Mouse (Mus musculus): ENCODE measurements around the gene Limk1. TPM values are rescaled to one million over a fixed set of nuclear protein-coding genes. Genes with fewer than 3 reads are reported as not detected.

The Limk1 gene
- polyA plus RNA-seq, 1 experiment from 2014 or later = 8.0 TPM

DNA sequence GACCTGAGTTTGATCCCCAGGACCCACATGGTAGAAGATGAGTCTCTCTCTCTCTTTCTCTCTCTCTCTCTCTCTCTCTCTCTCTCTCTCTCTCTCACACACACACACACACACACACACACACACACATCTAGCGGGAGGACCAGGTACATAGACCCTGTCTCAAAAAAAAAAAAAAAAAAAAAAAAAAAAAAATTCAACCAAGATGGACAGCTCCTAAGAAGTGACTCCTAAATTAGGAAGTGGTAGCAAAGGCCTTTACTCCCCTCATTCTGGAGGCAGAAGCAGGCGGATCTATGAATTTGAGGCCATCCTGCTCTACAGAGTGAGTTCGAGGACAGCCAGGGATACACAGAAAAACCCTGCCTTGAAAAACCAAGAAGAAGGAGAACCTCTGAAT lies 48.0 kb downstream of the Limk1 start:
- Histone ChIP-seq H3K4me3 (no peak overlapping the region), H3K9me3 (replicated peaks) (no peaks in the 10 kb centered on the region), H3K27me3 (ENCODE audit: low read depth, poor library complexity, severe bottlenecking) (no peaks in the 10 kb centered on the region), H3K4me1 (peaks cover 17% of the 10 kb centered on the region), H3K36me3 (peaks cover 22% of the 10 kb centered on the region), H3K27ac (replicated peaks) (peak overlapping the region; percentile 97; the same call in 1 of the 2 replicates)
- 95% methylated on average over 3 of the region's 3 CpGs for WGBS
- no peak for DNase-seq (ENCODE audit: low spot score)

DNA sequence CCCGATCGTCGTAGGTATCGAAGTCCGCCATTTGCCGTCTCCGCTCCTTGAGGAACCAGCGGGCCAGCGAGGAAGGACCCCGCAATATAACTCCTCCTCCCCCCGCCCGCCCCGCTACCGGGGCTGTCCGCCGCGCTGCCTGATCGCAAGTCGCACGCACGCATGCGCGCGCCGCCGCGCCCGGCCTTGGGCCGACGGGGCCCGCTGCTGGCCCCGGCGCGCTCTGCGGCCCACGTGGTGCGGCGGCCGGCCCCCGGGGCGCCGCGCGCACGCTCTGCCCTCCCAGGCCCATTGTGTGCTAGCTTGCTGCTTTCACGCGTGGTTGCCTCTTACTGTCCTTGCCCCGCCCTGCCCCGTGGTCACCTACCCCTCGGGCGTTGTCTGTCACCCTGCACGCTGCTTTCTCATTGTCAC lies 49.1 kb downstream of the Limk1 start, which contains the start of gene Eif4h:
Eif4h (minus strand) TSS at position 222 of the 414 bp plus-strand sequence.
- peak within 1 kb of the TSS; percentile 86 for H3K4me3 ChIP-seq

DNA sequence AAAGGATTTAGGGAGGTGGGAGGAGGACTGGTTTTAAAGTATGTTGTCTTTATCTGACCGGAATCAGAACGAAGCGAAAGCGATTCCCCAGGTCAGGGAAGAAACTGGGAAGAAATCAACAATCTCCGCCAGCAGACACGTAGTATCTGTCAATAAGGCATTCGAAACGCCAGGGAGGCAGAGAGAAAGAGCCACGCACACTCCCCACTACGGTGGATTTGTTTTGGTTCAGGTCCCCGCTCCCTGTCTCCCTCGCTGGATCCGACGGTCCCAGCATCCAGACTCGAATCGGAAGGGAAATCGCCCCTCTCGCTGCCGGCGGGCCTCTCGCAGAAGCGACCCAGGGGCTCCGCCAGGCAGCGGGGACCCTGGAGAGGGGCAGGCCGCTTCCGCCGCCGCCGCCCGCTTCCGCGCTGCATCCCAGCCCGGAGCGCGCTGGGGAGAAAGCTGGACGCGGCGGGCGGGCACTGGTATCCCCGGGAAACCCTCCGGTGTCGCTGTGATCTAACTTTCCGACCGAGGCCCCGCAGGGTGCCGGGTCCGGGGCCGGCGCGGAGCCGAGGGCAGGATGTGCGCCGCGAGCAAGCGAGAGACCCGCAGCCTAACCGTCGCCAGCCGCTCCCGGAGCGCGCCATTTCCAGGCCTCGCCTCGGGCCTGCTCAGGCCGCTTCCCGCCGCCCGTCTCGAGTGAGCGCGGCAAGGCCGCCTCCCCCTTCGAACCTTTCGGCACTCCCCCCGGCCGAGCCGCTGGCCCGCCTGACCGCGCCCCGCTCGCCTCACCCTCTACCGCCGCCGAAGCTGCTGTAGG lies 49.7 kb downstream of the Limk1 start:
- Histone ChIP-seq H3K36me3 (peaks cover 39% of the 10 kb centered on the region), H3K27ac (replicated peaks) (peak overlapping the region; percentile 97), H3K4me3 (peak overlapping the region; percentile 86), H3K4me1 (peaks cover 17% of the 10 kb centered on the region), H3K27me3 (ENCODE audit: low read depth, poor library complexity, severe bottlenecking) (no peaks in the 10 kb centered on the region), H3K9me3 (replicated peaks) (no peaks in the 10 kb centered on the region)
- under 1% methylated on average over 85 of the region's 85 CpGs for WGBS
- no peak for DNase-seq (ENCODE audit: low spot score)

More for the DNA sequence above, 49.1 kb downstream of the Limk1 start, which contains the start of gene Eif4h:
- Histone ChIP-seq H3K36me3 (peaks cover 33% of the 10 kb centered on the region), H3K9me3 (replicated peaks) (no peaks in the 10 kb centered on the region), H3K27me3 (ENCODE audit: low read depth, poor library complexity, severe bottlenecking) (no peaks in the 10 kb centered on the region), H3K4me1 (peaks cover 17% of the 10 kb centered on the region), H3K27ac (replicated peaks) (peak within 1 kb of the TSS; percentile 97)
- DNase-seq (ENCODE audit: low spot score) = peak; percentile 97
- WGBS = 0% methylated on average over 52 of the region's 52 CpGs

DNA sequence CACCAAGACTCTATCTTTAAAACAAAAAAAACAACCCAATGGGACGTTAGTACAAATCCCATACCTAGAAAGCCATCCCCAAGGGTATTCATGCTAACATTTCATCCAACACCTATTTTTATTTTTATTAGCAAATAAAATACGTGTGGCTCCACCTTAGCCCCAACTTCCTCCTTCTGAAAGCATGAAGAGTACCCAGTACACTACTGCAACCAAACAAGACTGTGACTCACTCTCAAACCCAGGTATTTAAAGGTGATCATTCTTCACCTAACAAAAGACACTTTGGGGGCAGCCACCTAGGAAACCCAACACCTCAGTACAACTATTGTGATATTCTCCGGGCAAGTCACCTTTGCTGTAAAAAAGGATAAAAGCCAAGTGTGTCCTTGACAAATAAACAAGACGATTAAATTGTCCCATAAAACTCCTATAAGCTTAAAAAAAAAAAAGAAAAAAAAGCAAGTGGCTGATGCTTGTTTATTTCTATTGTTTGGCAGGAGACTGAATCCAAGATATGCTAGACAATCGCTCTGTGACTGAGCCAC lies 50.5 kb downstream of the Limk1 start:
- H3K9me3 ChIP-seq (replicated peaks) = no peaks in the 10 kb centered on the region
- H3K27me3 ChIP-seq (ENCODE audit: low read depth, poor library complexity, severe bottlenecking) = no peaks in the 10 kb centered on the region
- 47% methylated on average over 5 of the region's 5 CpGs for WGBS
- peaks cover 17% of the 10 kb centered on the region for H3K4me1 ChIP-seq
- H3K27ac ChIP-seq (replicated peaks) = peak overlapping the region; percentile 97
- peak overlapping the region; percentile 86 for H3K4me3 ChIP-seq
- H3K36me3 ChIP-seq = peaks cover 47% of the 10 kb centered on the region
- no peak for DNase-seq (ENCODE audit: low spot score)

DNA sequence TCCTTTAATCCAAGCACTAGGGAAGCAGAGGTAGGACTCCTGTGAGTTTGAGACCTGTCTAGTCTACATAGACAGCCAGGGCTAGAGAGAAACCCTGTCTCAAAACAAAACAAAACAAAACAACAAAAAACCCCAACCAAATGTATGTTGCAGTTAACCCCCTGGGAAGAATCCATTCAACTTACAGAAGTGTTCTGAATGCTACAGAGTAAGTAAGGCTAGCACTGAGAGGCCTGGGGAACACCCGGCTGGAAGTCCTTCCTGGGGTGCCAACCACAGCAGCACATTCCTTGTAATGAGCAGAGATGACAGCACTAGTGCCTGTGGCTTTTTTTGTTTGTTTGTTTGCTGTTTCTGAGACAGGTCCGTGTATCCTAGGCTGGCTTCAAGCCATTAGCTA lies 55.6 kb downstream of the Limk1 start:
- H3K27ac ChIP-seq (replicated peaks) = no peak overlapping the region
- WGBS = 78% methylated on average over 2 of the region's 2 CpGs
- peaks cover 6% of the 10 kb centered on the region for H3K4me1 ChIP-seq
- peaks cover 97% of the 10 kb centered on the region for H3K36me3 ChIP-seq
- H3K9me3 ChIP-seq (replicated peaks) = no peaks in the 10 kb centered on the region
- no peaks in the 10 kb centered on the region for H3K27me3 ChIP-seq (ENCODE audit: low read depth, poor library complexity, severe bottlenecking)
- H3K4me3 ChIP-seq = no peak overlapping the region
- no peak for DNase-seq (ENCODE audit: low spot score)

DNA sequence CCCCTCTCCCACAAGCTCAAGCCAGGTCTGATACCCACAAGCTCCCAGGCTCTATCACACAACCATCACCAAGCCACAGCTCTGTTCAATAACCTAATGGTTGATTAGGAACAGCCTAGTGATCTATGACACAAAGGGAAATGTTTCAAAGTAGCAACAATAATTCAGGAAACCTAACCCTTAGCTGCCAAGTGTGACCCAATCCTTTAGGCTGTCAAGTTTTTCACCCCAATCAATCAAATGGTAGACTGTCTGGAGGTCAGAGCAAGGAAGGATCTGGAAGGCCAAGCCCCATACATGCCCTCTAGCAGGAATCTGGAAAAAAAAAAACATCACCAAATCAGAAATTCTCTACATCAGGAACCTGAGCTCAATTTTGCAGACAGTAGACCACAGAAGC lies 57.6 kb downstream of the Limk1 start:
- no peak for DNase-seq (ENCODE audit: low spot score)
- Histone ChIP-seq H3K4me1 (no peaks in the 10 kb centered on the region), H3K9me3 (replicated peaks) (no peaks in the 10 kb centered on the region), H3K36me3 (peaks cover 99% of the 10 kb centered on the region), H3K4me3 (no peak overlapping the region), H3K27ac (replicated peaks) (no peak overlapping the region), H3K27me3 (ENCODE audit: low read depth, poor library complexity, severe bottlenecking) (no peaks in the 10 kb centered on the region)

DNA sequence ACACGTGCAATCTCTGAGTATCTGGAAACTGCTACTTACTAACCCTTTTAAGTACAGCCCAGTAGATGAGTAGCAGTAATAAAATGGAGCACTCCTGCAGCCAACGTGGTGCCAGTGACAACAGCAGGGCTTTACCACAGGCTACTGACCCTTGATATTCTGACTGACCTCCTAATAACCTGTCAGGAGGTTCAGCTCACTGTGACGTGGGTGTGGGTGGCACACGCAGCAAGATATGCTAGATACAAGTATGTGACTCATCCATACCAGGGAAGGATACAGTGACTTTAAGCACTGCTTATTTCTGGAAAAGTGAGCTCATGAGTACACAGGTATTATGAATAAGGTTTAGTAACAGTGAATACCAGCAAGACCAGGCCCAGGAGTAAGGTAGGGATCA lies 58.9 kb downstream of the Limk1 start:
- no peaks in the 10 kb centered on the region for H3K4me1 ChIP-seq
- no peak overlapping the region for H3K4me3 ChIP-seq
- H3K27ac ChIP-seq (replicated peaks) = no peak overlapping the region
- H3K27me3 ChIP-seq (ENCODE audit: low read depth, poor library complexity, severe bottlenecking) = no peaks in the 10 kb centered on the region
- 90% methylated on average over 4 of the region's 4 CpGs for WGBS
- H3K36me3 ChIP-seq = peaks cover 99% of the 10 kb centered on the region
- no peak for DNase-seq (ENCODE audit: low spot score)
- no peaks in the 10 kb centered on the region for H3K9me3 ChIP-seq (replicated peaks)

DNA sequence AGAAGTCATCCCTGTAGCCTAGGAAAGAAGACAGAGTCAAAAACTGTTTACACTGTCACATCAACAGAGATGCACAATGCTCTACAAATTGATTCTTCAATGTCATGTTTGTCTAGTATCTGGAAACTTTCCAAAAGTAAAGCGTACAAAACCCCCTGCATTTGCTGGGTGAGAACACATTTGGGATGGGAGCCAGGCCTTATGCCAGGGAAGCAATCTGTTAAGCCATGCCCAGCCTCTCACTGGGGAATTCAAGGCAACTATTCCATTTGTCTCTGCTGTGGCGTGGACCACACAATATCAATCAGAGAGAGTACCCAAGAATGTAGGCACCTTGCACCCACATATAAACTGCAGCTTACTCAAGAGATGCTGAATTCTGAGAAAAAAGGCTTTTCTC lies 66.3 kb downstream of the Limk1 start:
- Histone ChIP-seq H3K27me3 (ENCODE audit: low read depth, poor library complexity, severe bottlenecking) (no peaks in the 10 kb centered on the region), H3K9me3 (replicated peaks) (no peaks in the 10 kb centered on the region), H3K4me3 (no peak overlapping the region), H3K4me1 (no peaks in the 10 kb centered on the region), H3K36me3 (peaks cover 100% of the 10 kb centered on the region), H3K27ac (replicated peaks) (no peak overlapping the region)
- 96% methylated on average over 2 of the region's 2 CpGs for whole genome bisulfite sequencing
- DNase-seq (ENCODE audit: low spot score) = no peak

DNA sequence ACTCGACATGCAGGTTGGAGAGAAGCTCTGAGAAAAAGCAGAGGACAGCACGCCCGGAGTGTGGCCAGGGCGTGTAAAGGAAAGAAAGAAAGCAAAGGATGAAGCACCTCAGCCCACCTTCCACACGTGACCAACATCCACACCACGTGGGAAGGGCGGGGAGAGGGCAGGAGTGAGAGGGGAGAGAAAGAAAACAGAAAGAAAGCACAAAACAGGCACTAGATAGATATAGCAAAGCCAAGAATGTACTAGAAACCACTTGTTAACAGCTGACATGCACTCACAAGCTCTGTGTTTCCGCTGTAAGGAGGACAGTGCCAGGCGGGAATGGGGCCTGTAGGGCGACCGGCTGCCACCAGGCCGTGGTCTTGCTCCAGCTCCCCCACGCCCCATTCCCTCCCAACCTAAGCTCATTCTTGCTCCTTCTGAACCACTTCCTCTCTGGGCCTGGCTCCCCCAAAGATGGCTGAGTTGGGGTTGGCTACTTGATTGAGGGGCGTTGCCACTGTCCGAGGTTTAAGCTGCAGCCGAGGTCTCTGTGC lies 67.2 kb downstream of the Limk1 start:
- H3K4me1 ChIP-seq = no peaks in the 10 kb centered on the region
- no peak overlapping the region for H3K4me3 ChIP-seq
- no peak overlapping the region for H3K27ac ChIP-seq (replicated peaks)
- H3K9me3 ChIP-seq (replicated peaks) = no peaks in the 10 kb centered on the region
- H3K27me3 ChIP-seq (ENCODE audit: low read depth, poor library complexity, severe bottlenecking) = no peaks in the 10 kb centered on the region
- DNase-seq (ENCODE audit: low spot score) = no peak
- H3K36me3 ChIP-seq = peaks cover 99% of the 10 kb centered on the region
- 95% methylated on average over 16 of the region's 16 CpGs for WGBS

DNA sequence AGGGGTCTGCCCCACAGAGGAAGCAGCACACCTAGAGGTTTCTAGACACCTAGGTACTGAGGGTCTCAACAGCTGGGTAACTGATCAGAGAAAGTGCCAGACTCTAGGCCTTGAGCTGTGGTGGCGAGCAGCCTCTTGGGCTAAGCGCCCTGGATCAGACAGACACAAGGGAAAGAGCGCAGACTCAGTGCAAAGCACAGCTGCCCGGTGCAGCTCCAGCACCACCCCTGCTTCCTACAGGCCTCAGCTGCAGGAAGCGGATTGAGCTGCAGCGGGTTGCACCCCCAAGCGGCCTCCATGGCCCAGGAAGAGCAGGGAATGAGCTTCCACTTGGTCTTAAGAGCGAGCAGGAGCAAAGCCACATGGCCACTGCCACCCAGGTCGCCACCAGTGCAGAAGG lies 67.9 kb downstream of the Limk1 start:
- peaks cover 99% of the 10 kb centered on the region for H3K36me3 ChIP-seq
- 95% methylated on average over 9 of the region's 9 CpGs for WGBS
- H3K9me3 ChIP-seq (replicated peaks) = no peaks in the 10 kb centered on the region

DNA sequence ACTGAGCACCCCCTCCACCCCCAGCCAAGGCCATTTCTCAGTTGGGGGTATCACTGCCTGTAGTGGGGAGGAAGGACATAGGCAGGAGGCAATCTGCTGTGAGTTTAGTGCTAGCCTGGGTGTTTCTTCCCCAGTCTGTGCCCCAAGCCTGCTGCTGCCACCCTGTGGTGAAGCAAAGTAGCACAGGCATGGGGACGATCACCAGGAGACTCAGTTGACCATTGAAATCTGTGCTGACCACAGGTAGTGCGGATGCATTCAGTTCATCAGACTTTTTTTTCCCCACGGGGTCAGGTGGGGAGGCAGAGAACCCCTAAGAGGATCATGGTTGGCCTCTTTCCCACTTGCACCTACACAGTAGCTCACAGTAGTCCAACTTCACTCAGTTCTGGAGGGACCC lies 71.3 kb downstream of the Limk1 start:
- Histone ChIP-seq H3K4me3 (no peak overlapping the region), H3K4me1 (no peaks in the 10 kb centered on the region), H3K27ac (replicated peaks) (no peak overlapping the region), H3K9me3 (replicated peaks) (no peaks in the 10 kb centered on the region), H3K27me3 (ENCODE audit: low read depth, poor library complexity, severe bottlenecking) (no peaks in the 10 kb centered on the region), H3K36me3 (peaks cover 76% of the 10 kb centered on the region)
- WGBS = 64% methylated on average over 3 of the region's 3 CpGs
- DNase-seq (ENCODE audit: low spot score) = peak; percentile 48

More for the DNA sequence above, 67.9 kb downstream of the Limk1 start:
- DNase-seq (ENCODE audit: low spot score) = no peak
- H3K4me1 ChIP-seq = no peaks in the 10 kb centered on the region
- H3K27me3 ChIP-seq (ENCODE audit: low read depth, poor library complexity, severe bottlenecking) = no peaks in the 10 kb centered on the region
- no peak overlapping the region for H3K27ac ChIP-seq (replicated peaks)
- no peak overlapping the region for H3K4me3 ChIP-seq

DNA sequence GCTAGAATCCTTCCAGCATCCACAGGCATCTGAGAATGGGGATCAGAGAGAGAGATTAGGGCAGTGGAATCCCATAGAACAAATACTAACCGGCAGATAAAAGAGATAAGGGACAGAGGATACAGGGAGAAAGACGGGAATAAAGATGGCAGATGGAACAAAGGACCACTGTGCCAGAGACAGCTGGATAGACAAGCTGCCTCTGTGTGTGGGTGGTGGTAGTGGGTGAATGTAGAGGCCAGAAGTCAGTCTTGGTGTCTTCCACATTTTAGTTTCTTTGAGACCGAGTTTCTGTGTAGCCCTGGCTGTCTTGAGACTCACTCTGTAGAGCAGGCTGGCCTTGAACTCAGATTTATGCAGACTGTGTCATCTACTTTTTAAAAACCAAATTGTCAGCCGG lies 72.6 kb downstream of the Limk1 start:
- no peak overlapping the region for H3K4me3 ChIP-seq
- 76% methylated on average over 4 of the region's 4 CpGs for WGBS
- no peak overlapping the region for H3K27ac ChIP-seq (replicated peaks)
- H3K27me3 ChIP-seq (ENCODE audit: low read depth, poor library complexity, severe bottlenecking) = no peaks in the 10 kb centered on the region
- H3K4me1 ChIP-seq = 0 out of 2 replicates have a peak, but pooled peaks cover 2% of the 10 kb centered on the region
- no peaks in the 10 kb centered on the region for H3K9me3 ChIP-seq (replicated peaks)
- H3K36me3 ChIP-seq = peaks cover 63% of the 10 kb centered on the region
- DNase-seq (ENCODE audit: low spot score) = no peak

DNA sequence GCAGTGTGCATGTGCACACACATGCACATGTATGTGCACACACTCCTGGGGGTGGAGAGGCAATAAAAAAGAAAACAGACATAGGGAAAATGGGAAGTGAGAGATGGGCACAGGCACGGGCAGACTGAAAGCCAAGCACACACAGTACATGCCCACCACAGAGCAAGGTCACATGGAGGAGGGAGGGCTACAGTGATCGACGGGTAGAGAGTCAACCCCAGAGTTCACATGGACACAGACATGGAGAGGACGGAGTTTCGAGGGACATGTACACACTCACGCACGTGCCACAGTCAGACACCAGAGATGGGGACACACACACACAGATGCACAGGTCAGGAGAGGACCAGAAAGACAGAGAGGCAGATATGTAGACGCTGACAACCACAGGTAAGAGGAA lies 73.0 kb downstream of the Limk1 start:
- Histone ChIP-seq H3K27ac (replicated peaks) (no peak overlapping the region), H3K27me3 (ENCODE audit: low read depth, poor library complexity, severe bottlenecking) (no peaks in the 10 kb centered on the region), H3K36me3 (peaks cover 59% of the 10 kb centered on the region), H3K4me1 (0 out of 2 replicates have a peak, but pooled peaks cover 2% of the 10 kb centered on the region), H3K9me3 (replicated peaks) (no peaks in the 10 kb centered on the region), H3K4me3 (no peak overlapping the region)
- 87% methylated on average over 8 of the region's 8 CpGs for WGBS
- DNase-seq (ENCODE audit: low spot score) = no peak
